Mouse (Mus musculus): ENCODE data around the gene Cpsf4l.

The Cpsf4l gene

GRCm38 (mm10) chr11:113709731-113710256, at the start of gene Cpsf4l:
TSS of gene Cpsf4l (minus strand) at chr11:113710017.
- no peak for DNase-seq

GRCm38 (mm10) chr11:113758851-113759250, 49.0 kb upstream of the Cpsf4l start:
- DNase-seq, result no peak

- no peak for DNase-seq
These were observed 46.8 kb upstream of the Cpsf4l start for GRCm38 (mm10) chr11:113756578-113756977.

GRCm38 (mm10) chr11:113755878-113756277, 46.1 kb upstream of the Cpsf4l start:
- no peak for DNase-seq

GRCm38 (mm10) chr11:113754845-113755244, 45.0 kb upstream of the Cpsf4l start:
- DNase-seq, result no peak

GRCm38 (mm10) chr11:113752685-113753430, 43.0 kb upstream of the Cpsf4l start:
- no peak for DNase-seq

- DNase-seq, result no peak
These were observed 42.4 kb upstream of the Cpsf4l start for GRCm38 (mm10) chr11:113752158-113752661.

GRCm38 (mm10) chr11:113751484-113752084, 41.8 kb upstream of the Cpsf4l start, which contains the start of gene Cdc42ep4:
TSS of gene Cdc42ep4 (minus strand) at chr11:113751881.
- DNase-seq, result peak; percentile 47

- DNase-seq, result peak; percentile 38
These were observed 41.0 kb upstream of the Cpsf4l start for GRCm38 (mm10) chr11:113750571-113751483.

GRCm38 (mm10) chr11:113749749-113750351, 40.0 kb upstream of the Cpsf4l start:
- DNase-seq, result no peak

GRCm38 (mm10) chr11:113748797-113749521, 39.1 kb upstream of the Cpsf4l start:
- DNase-seq, result no peak

- no peak for DNase-seq
These were observed 38.0 kb upstream of the Cpsf4l start for GRCm38 (mm10) chr11:113747725-113748380.

GRCm38 (mm10) chr11:113747056-113747455, 37.2 kb upstream of the Cpsf4l start:
- DNase-seq, result no peak

GRCm38 (mm10) chr11:113745961-113746360, 36.1 kb upstream of the Cpsf4l start:
- DNase-seq, result no peak

GRCm38 (mm10) chr11:113742998-113743397, 33.2 kb upstream of the Cpsf4l start:
- DNase-seq, result no peak

- DNase-seq, result no peak
These were observed 30.3 kb upstream of the Cpsf4l start for GRCm38 (mm10) chr11:113740100-113740499.

GRCm38 (mm10) chr11:113739213-113739612, 29.4 kb upstream of the Cpsf4l start:
- no peak for DNase-seq

- DNase-seq, result no peak
These were observed 28.1 kb upstream of the Cpsf4l start for GRCm38 (mm10) chr11:113737912-113738311.

GRCm38 (mm10) chr11:113737553-113737854, 27.7 kb upstream of the Cpsf4l start:
- no peak for DNase-seq

- no peak for DNase-seq
These were observed 27.2 kb upstream of the Cpsf4l start for GRCm38 (mm10) chr11:113736848-113737552.

- no peak for DNase-seq
These were observed 25.3 kb upstream of the Cpsf4l start for GRCm38 (mm10) chr11:113735151-113735550.

Data from cerebellum, adult 9-10 months (tissue).